ENCODE assay signal across 8 mouse cellular contexts in the genomic region with DNA sequence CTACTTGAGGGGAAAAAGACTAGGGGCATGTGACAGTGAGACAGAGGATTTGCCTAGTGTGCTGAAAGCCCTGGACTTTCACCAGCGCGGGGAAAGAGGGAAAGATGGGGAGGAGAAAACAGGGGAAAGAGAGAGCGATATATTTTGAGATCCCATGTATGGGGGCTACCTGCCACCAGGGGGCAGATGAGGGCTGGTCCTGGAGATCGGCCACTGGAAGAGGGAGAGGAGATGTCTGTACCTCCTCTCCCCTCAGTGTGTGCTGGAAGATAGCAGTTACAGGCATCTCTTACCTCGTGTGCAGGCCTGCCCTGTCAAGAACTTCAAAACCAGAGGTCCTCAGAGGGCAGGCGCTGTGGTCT.
A peak's percentile ranks its signal among the peaks of the same experiment; 100 is the strongest.
DNase-seq lines count a peak whose midpoint lies in the region; ATAC-seq and TF ChIP-seq lines count a peak whose summit lies in the region.

No protein-coding gene starts in this region.

- peak; percentile 78 for ATAC-seq in erythroid progenitor cell, adult 5-6 weeks (replicated peaks; ENCODE audit: low FRiP score, poor library complexity, severe bottlenecking)
- ATAC-seq in heart, postnatal 0 days (ENCODE audit: insufficient read depth, low read depth) = peak; percentile 67; the same call in 1 of the 2 replicates
- peak; percentile 75; the same call in 1 of the 2 replicates for ATAC-seq in lung, embryonic 16.5 days (ENCODE audit: low read depth)

- peak; percentile 65 for TF ChIP-seq CTCF in E14TG2a.4 (conservative IDR thresholded peaks at IDR 0.05; ENCODE audit: low read length)
- TF ChIP-seq CTCF in heart, postnatal 0 days (IDR thresholded peaks at IDR 0.05; ENCODE audit: low read depth) = peak; percentile 85
- TF ChIP-seq CTCF in thymus, adult 2 months (IDR thresholded peaks at IDR 0.05; ENCODE audit: borderline replicate concordance, control insufficient read depth, extremely low read depth, insufficient read depth, low read length, poor library complexity) = peak; percentile 88

- H3K9ac ChIP-seq in heart, postnatal 0 days (replicated peaks; ENCODE audit: low read depth, low read length) = no peak overlapping the region; the same call in 1 of the 2 replicates
- H3K9ac ChIP-seq in lung, embryonic 16.5 days (ENCODE audit: low read length) = peak overlapping the region; percentile 52

- H3K4me1 ChIP-seq in E14TG2a.4 (replicated peaks; ENCODE audit: low read depth, low read length) = peaks cover 42% of the 10 kb centered on the region
- H3K4me1 ChIP-seq in brown adipose tissue, adult 24 weeks (ENCODE audit: control insufficient read depth, insufficient read depth, insufficient read length, low read length) = no peaks in the 10 kb centered on the region
- H3K4me1 ChIP-seq in heart, postnatal 0 days (ENCODE audit: control insufficient read depth, insufficient read depth) = no peaks in the 10 kb centered on the region
- peaks cover 7% of the 10 kb centered on the region for H3K4me1 ChIP-seq in lung, embryonic 16.5 days (replicated peaks; ENCODE audit: control insufficient read depth, insufficient read depth, low read length)
- H3K4me1 ChIP-seq in thymus, adult 2 months (replicated peaks; ENCODE audit: control insufficient read depth, insufficient read depth, low read length) = peaks cover 8% of the 10 kb centered on the region

- H3K9me3 ChIP-seq in E14TG2a.4 (ENCODE audit: low read length) = peaks cover 10% of the 10 kb centered on the region
- H3K9me3 ChIP-seq in heart, postnatal 0 days (replicated peaks; ENCODE audit: control insufficient read depth, low read length) = no peaks in the 10 kb centered on the region; the same call in 1 of the 2 replicates
- peaks cover 4% of the 10 kb centered on the region; the same call in 1 of the 2 replicates for H3K9me3 ChIP-seq in lung, embryonic 16.5 days (ENCODE audit: control insufficient read depth, low read length)

- TF ChIP-seq POLR2A in thymus, adult 2 months (IDR thresholded peaks at IDR 0.05; ENCODE audit: control insufficient read depth, extremely low read depth, insufficient read depth, low read length, poor library complexity) = no peak

- no peaks in the 10 kb centered on the region for H3K36me3 ChIP-seq in E14TG2a.4 (ENCODE audit: insufficient read depth, low read length)
- no peaks in the 10 kb centered on the region for H3K36me3 ChIP-seq in heart, postnatal 0 days (replicated peaks; ENCODE audit: control insufficient read depth, insufficient read depth, low read length)
- H3K36me3 ChIP-seq in lung, embryonic 16.5 days (ENCODE audit: control insufficient read depth, insufficient read depth, low read length) = no peaks in the 10 kb centered on the region
- no peaks in the 10 kb centered on the region for H3K36me3 ChIP-seq in thymus, adult 2 months (ENCODE audit: control insufficient read depth, insufficient read depth, low read length)

- peak overlapping the region; percentile 65 for H3K4me2 ChIP-seq in heart, postnatal 0 days (ENCODE audit: low read depth, low read length)
- peak overlapping the region; percentile 65 for H3K4me2 ChIP-seq in lung, embryonic 16.5 days (ENCODE audit: low read depth, low read length)

- 0% methylated on average over 6 of the region's 6 CpGs for WGBS in heart, postnatal 0 days
- 2% methylated on average over 6 of the region's 6 CpGs for WGBS in lung, embryonic 16.5 days
- WGBS in thymus, adult 2 months = 6% methylated on average over 6 of the region's 6 CpGs

- H3K4me3 ChIP-seq in E14TG2a.4 (replicated peaks; ENCODE audit: low read length) = peak overlapping the region; percentile 37; the same call in 1 of the 2 replicates
- peak overlapping the region; percentile 38; the same call in 1 of the 2 replicates for H3K4me3 ChIP-seq in brown adipose tissue, adult 24 weeks (ENCODE audit: insufficient read depth, low read depth, low read length)
- peak overlapping the region; percentile 41 for H3K4me3 ChIP-seq in heart, postnatal 0 days (ENCODE audit: low read depth, low read length)
- peak overlapping the region; percentile 35 for H3K4me3 ChIP-seq in lung, embryonic 16.5 days (ENCODE audit: low read length)
- H3K4me3 ChIP-seq in thymus, adult 2 months (ENCODE audit: control insufficient read depth, insufficient read depth, low read length) = peak overlapping the region; percentile 15; the same call in 1 of the 2 replicates

- H3K27me3 ChIP-seq in E14TG2a.4 (ENCODE audit: insufficient read depth, low read length) = no peaks in the 10 kb centered on the region
- H3K27me3 ChIP-seq in heart, postnatal 0 days (ENCODE audit: control insufficient read depth, insufficient read depth, low read length) = no peaks in the 10 kb centered on the region
- no peaks in the 10 kb centered on the region for H3K27me3 ChIP-seq in lung, embryonic 16.5 days (ENCODE audit: control insufficient read depth, insufficient read depth, low read depth, low read length)
- H3K27me3 ChIP-seq in thymus, adult 2 months (ENCODE audit: control insufficient read depth, insufficient read depth, low read length) = no peaks in the 10 kb centered on the region

- H3K27ac ChIP-seq in brown adipose tissue, adult 24 weeks (replicated peaks; ENCODE audit: low read depth, low read length) = no peak overlapping the region
- H3K27ac ChIP-seq in heart, postnatal 0 days (ENCODE audit: low read depth) = no peak overlapping the region
- no peak overlapping the region for H3K27ac ChIP-seq in lung, embryonic 16.5 days (ENCODE audit: low read length)
- H3K27ac ChIP-seq in thymus, adult 2 months (ENCODE audit: control insufficient read depth, insufficient read depth, low read length) = no peak overlapping the region

- TF ChIP-seq EP300 in heart, postnatal 0 days (IDR thresholded peaks at IDR 0.05; ENCODE audit: low read depth) = no peak

- DNase-seq in heart, postnatal 0 days (ENCODE audit: low spot score) = peak; percentile 66
- DNase-seq in kidney, postnatal 4 days = peak; percentile 87 to 88
- peak; percentile 21 for DNase-seq in ovary, adult 18-20 months (ENCODE audit: low spot score)
- peak; percentile 78 for DNase-seq in thymus, adult 2 months

Comparison
In these comparisons a context has a peak if more than half of its experiments do, and no peak if none do; other contexts are left out.
1. DNase-seq: peak in every context shown above with its lines; median percentile 88 in kidney, postnatal 4 days; 78 in thymus, adult 2 months; 66 in heart, postnatal 0 days; 21 in ovary, adult 18-20 months.